Mouse (Mus musculus): ENCODE data around the gene Lrfn3.

Lrfn3 gene

GRCm38 (mm10) chr7:30362652-30363343, at the start of gene Lrfn3:
Lrfn3 (minus strand) TSS chr7:30362772.
- DNase-seq (ENCODE audit: low spot score) = no peak

- no peak for DNase-seq (ENCODE audit: low spot score)
These were observed 48.5 kb upstream of the Lrfn3 start for GRCm38 (mm10) chr7:30411023-30411422.

GRCm38 (mm10) chr7:30409789-30410188, 47.2 kb upstream of the Lrfn3 start:
- no peak for DNase-seq (ENCODE audit: low spot score)

GRCm38 (mm10) chr7:30408639-30409038, 46.1 kb upstream of the Lrfn3 start:
- DNase-seq (ENCODE audit: low spot score) = no peak

- DNase-seq (ENCODE audit: low spot score) = no peak
These were observed 39.8 kb upstream of the Lrfn3 start for GRCm38 (mm10) chr7:30402343-30402742.

GRCm38 (mm10) chr7:30399671-30400070, 37.1 kb upstream of the Lrfn3 start:
- no peak for DNase-seq (ENCODE audit: low spot score)

GRCm38 (mm10) chr7:30394871-30395270, 32.3 kb upstream of the Lrfn3 start:
- no peak for DNase-seq (ENCODE audit: low spot score)

- DNase-seq (ENCODE audit: low spot score) = peak; percentile 46
These were observed 31.8 kb upstream of the Lrfn3 start for GRCm38 (mm10) chr7:30394379-30394778.

- DNase-seq (ENCODE audit: low spot score) = no peak
These were observed 31.1 kb upstream of the Lrfn3 start for GRCm38 (mm10) chr7:30393631-30394030.

- no peak for DNase-seq (ENCODE audit: low spot score)
These were observed 30.4 kb upstream of the Lrfn3 start for GRCm38 (mm10) chr7:30392746-30393520.

GRCm38 (mm10) chr7:30384106-30384505, 21.5 kb upstream of the Lrfn3 start:
- DNase-seq (ENCODE audit: low spot score) = no peak

- no peak for DNase-seq (ENCODE audit: low spot score)
These were observed 17.5 kb upstream of the Lrfn3 start for GRCm38 (mm10) chr7:30380061-30380460.

GRCm38 (mm10) chr7:30373501-30373962, 11.0 kb upstream of the Lrfn3 start:
- peak; percentile 68 for DNase-seq (ENCODE audit: low spot score)

- DNase-seq (ENCODE audit: low spot score) = no peak
These were observed 4.9 kb upstream of the Lrfn3 start for GRCm38 (mm10) chr7:30367466-30367865.

GRCm38 (mm10) chr7:30363344-30363738, 769 bp upstream of the Lrfn3 start:
- no peak for DNase-seq (ENCODE audit: low spot score)

- DNase-seq (ENCODE audit: low spot score) = no peak
These were observed 2.5 kb downstream of the Lrfn3 start for GRCm38 (mm10) chr7:30360028-30360427.

GRCm38 (mm10) chr7:30359276-30359865, 3.2 kb downstream of the Lrfn3 start:
- DNase-seq (ENCODE audit: low spot score) = no peak

- DNase-seq (ENCODE audit: low spot score) = no peak
These were observed 4.0 kb downstream of the Lrfn3 start for GRCm38 (mm10) chr7:30358378-30359186.

- no peak for DNase-seq (ENCODE audit: low spot score)
These were observed 8.5 kb downstream of the Lrfn3 start for GRCm38 (mm10) chr7:30354059-30354458.

GRCm38 (mm10) chr7:30353279-30353822, 9.2 kb downstream of the Lrfn3 start:
- peak; percentile 23 for DNase-seq (ENCODE audit: low spot score)

- DNase-seq (ENCODE audit: low spot score) = peak; percentile 34
These were observed 14.7 kb downstream of the Lrfn3 start for GRCm38 (mm10) chr7:30347828-30348227.
